Mouse (Mus musculus): Measurements from ENCODE around the gene Bst2. TPM values are rescaled to one million over a fixed set of nuclear protein-coding genes. Genes with fewer than 3 reads are reported as not detected.

The Bst2 gene
- polyA plus RNA-seq, 1 experiment from 2014 or later: 8.6 TPM

- Histone ChIP-seq H3K4me3 (peak overlapping the region; percentile 66), H3K36me3 (no peaks in the 10 kb centered on the region), H3K4me1 (peaks cover 36% of the 10 kb centered on the region), H3K27me3 (ENCODE audit: low read depth, poor library complexity, severe bottlenecking) (peaks cover 66% of the 10 kb centered on the region), H3K27ac (replicated peaks) (peak overlapping the region; percentile 82), H3K9me3 (replicated peaks) (peaks cover 1% of the 10 kb centered on the region; the same call in 1 of the 2 replicates)
- DNase-seq (ENCODE audit: low spot score): peak; percentile 83
- WGBS: under 1% methylated on average over 51 of the region's 51 CpGs
Observed at GRCm38 (mm10) chr8:71569366-71570290, 32.4 kb upstream of the Bst2 start.

- peak overlapping the region; percentile 82 for H3K27ac ChIP-seq (replicated peaks)
Observed at GRCm38 (mm10) chr8:71568941-71569340, 31.7 kb upstream of the Bst2 start.

GRCm38 (mm10) chr8:71568387-71568937, 31.2 kb upstream of the Bst2 start, which contains the start of gene Slc27a1:
TSS of gene Slc27a1 (plus strand) at chr8:71568882.
- Histone ChIP-seq H3K4me1 (peaks cover 36% of the 10 kb centered on the region), H3K9me3 (replicated peaks) (peaks cover 9% of the 10 kb centered on the region), H3K4me3 (peak within 1 kb of the TSS; percentile 66), H3K27ac (replicated peaks) (peak within 1 kb of the TSS; percentile 82), H3K27me3 (ENCODE audit: low read depth, poor library complexity, severe bottlenecking) (peaks cover 77% of the 10 kb centered on the region), H3K36me3 (no peaks in the 10 kb centered on the region)
- whole genome bisulfite sequencing: 12% methylated on average over 13 of the region's 13 CpGs
- DNase-seq (ENCODE audit: low spot score): no peak

More at GRCm38 (mm10) chr8:71568941-71569340, 31.7 kb upstream of the Bst2 start:
- H3K4me1 ChIP-seq: peaks cover 36% of the 10 kb centered on the region
- H3K27me3 ChIP-seq (ENCODE audit: low read depth, poor library complexity, severe bottlenecking): peaks cover 72% of the 10 kb centered on the region
- no peak for DNase-seq (ENCODE audit: low spot score)
- peak overlapping the region; percentile 66 for H3K4me3 ChIP-seq
- H3K9me3 ChIP-seq (replicated peaks): peaks cover 8% of the 10 kb centered on the region
- H3K36me3 ChIP-seq: no peaks in the 10 kb centered on the region
- WGBS: 24% methylated on average over 6 of the region's 6 CpGs

- peaks cover 9% of the 10 kb centered on the region for H3K9me3 ChIP-seq (replicated peaks)
- peaks cover 40% of the 10 kb centered on the region for H3K4me1 ChIP-seq
- DNase-seq (ENCODE audit: low spot score): no peak
- peaks cover 86% of the 10 kb centered on the region for H3K27me3 ChIP-seq (ENCODE audit: low read depth, poor library complexity, severe bottlenecking)
- H3K36me3 ChIP-seq: no peaks in the 10 kb centered on the region
- no peak overlapping the region for H3K4me3 ChIP-seq
- WGBS: 81% methylated on average over 7 of the region's 7 CpGs
- no peak overlapping the region for H3K27ac ChIP-seq (replicated peaks)
Observed at GRCm38 (mm10) chr8:71567587-71567986, 30.3 kb upstream of the Bst2 start.

GRCm38 (mm10) chr8:71566501-71566900, 29.2 kb upstream of the Bst2 start, which contains the start of gene Nxnl1:
TSS of gene Nxnl1 (minus strand) at chr8:71566601.
- no peak for DNase-seq (ENCODE audit: low spot score)
- H3K9me3 ChIP-seq (replicated peaks): peaks cover 9% of the 10 kb centered on the region
- no peak within 1 kb of the TSS for H3K4me3 ChIP-seq
- H3K27me3 ChIP-seq (ENCODE audit: low read depth, poor library complexity, severe bottlenecking): peaks cover 89% of the 10 kb centered on the region
- no peaks in the 10 kb centered on the region for H3K36me3 ChIP-seq
- no peak within 1 kb of the TSS for H3K27ac ChIP-seq (replicated peaks)
- H3K4me1 ChIP-seq: peaks cover 43% of the 10 kb centered on the region
- WGBS: 72% methylated on average over 3 of the region's 3 CpGs

- peaks cover 21% of the 10 kb centered on the region for H3K4me1 ChIP-seq
- H3K4me3 ChIP-seq: no peak overlapping the region
- no peak overlapping the region for H3K27ac ChIP-seq (replicated peaks)
- peaks cover 9% of the 10 kb centered on the region for H3K9me3 ChIP-seq (replicated peaks)
- no peaks in the 10 kb centered on the region for H3K36me3 ChIP-seq
- DNase-seq (ENCODE audit: low spot score): no peak
- H3K27me3 ChIP-seq (ENCODE audit: low read depth, poor library complexity, severe bottlenecking): peaks cover 98% of the 10 kb centered on the region
- 81% methylated on average over 4 of the region's 4 CpGs for WGBS
Observed at GRCm38 (mm10) chr8:71563992-71564391, 26.7 kb upstream of the Bst2 start.

- H3K9me3 ChIP-seq (replicated peaks): peaks cover 9% of the 10 kb centered on the region
- 1% methylated on average over 33 of the region's 33 CpGs for WGBS
- peak; percentile 71 for DNase-seq (ENCODE audit: low spot score)
- peak overlapping the region; percentile 42 for H3K4me3 ChIP-seq
- no peak overlapping the region for H3K27ac ChIP-seq (replicated peaks)
- no peaks in the 10 kb centered on the region for H3K36me3 ChIP-seq
- peaks cover 22% of the 10 kb centered on the region for H3K4me1 ChIP-seq
- peaks cover 98% of the 10 kb centered on the region for H3K27me3 ChIP-seq (ENCODE audit: low read depth, poor library complexity, severe bottlenecking)
Observed at GRCm38 (mm10) chr8:71562751-71563150, 25.5 kb upstream of the Bst2 start.

- no peak overlapping the region for H3K4me3 ChIP-seq
- H3K27me3 ChIP-seq (ENCODE audit: low read depth, poor library complexity, severe bottlenecking): peaks cover 98% of the 10 kb centered on the region
- H3K27ac ChIP-seq (replicated peaks): no peak overlapping the region
- 5% methylated on average over 15 of the region's 15 CpGs for WGBS
- DNase-seq (ENCODE audit: low spot score): peak; percentile 80
- no peaks in the 10 kb centered on the region for H3K36me3 ChIP-seq
- H3K9me3 ChIP-seq (replicated peaks): peaks cover 9% of the 10 kb centered on the region
- peaks cover 22% of the 10 kb centered on the region for H3K4me1 ChIP-seq
Observed at GRCm38 (mm10) chr8:71561401-71561800, 24.1 kb upstream of the Bst2 start.

- 84% methylated on average over 5 of the region's 5 CpGs for WGBS
- Histone ChIP-seq H3K27ac (replicated peaks) (no peak overlapping the region), H3K9me3 (replicated peaks) (peaks cover 9% of the 10 kb centered on the region), H3K4me1 (peaks cover 22% of the 10 kb centered on the region), H3K27me3 (ENCODE audit: low read depth, poor library complexity, severe bottlenecking) (peaks cover 98% of the 10 kb centered on the region), H3K36me3 (no peaks in the 10 kb centered on the region), H3K4me3 (no peak overlapping the region)
- DNase-seq (ENCODE audit: low spot score): no peak
Observed at GRCm38 (mm10) chr8:71560765-71561164, 23.5 kb upstream of the Bst2 start.

GRCm38 (mm10) chr8:71560071-71560470, 22.8 kb upstream of the Bst2 start:
- Histone ChIP-seq H3K36me3 (no peaks in the 10 kb centered on the region), H3K4me3 (no peak overlapping the region), H3K9me3 (replicated peaks) (peaks cover 9% of the 10 kb centered on the region), H3K4me1 (peaks cover 22% of the 10 kb centered on the region), H3K27me3 (ENCODE audit: low read depth, poor library complexity, severe bottlenecking) (peaks cover 100% of the 10 kb centered on the region), H3K27ac (replicated peaks) (no peak overlapping the region)
- 82% methylated on average over 3 of the region's 3 CpGs for WGBS
- no peak for DNase-seq (ENCODE audit: low spot score)

GRCm38 (mm10) chr8:71558958-71559690, 21.9 kb upstream of the Bst2 start:
- peak overlapping the region; percentile 51 for H3K4me3 ChIP-seq
- H3K27me3 ChIP-seq (ENCODE audit: low read depth, poor library complexity, severe bottlenecking): peaks cover 97% of the 10 kb centered on the region
- no peak for DNase-seq (ENCODE audit: low spot score)
- no peak overlapping the region for H3K27ac ChIP-seq (replicated peaks)
- H3K36me3 ChIP-seq: no peaks in the 10 kb centered on the region
- 3% methylated on average over 24 of the region's 24 CpGs for WGBS
- peaks cover 22% of the 10 kb centered on the region for H3K4me1 ChIP-seq
- H3K9me3 ChIP-seq (replicated peaks): peaks cover 3% of the 10 kb centered on the region

Measured in midbrain, embryonic 10.5 days (tissue).